Comparison of ENCODE assay signal across 9 mouse cellular contexts in the genomic region with DNA sequence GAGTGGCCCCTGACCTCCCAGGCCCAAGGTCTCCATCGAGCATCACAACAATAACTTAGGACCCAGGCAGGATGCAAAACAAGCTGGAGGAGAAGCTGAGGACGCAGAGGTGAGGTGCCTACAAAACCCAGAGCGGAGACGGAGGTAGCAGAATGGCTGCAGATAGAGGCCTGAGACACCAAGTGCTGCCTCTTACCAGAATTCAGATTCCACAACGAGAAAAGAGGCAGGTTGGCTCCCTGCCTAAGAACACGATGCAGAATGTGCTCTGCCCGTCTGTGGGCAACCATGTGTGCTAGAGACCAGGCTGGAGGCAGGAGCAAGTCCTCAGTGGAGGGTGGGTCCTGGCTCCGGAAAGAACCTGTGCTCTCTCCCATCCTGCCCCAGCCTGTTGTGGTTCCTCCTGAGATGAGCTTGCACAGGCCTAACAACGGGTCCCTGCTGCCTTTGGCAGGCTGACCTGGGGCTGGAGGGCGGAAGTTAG. TPM values are rescaled to one million over a fixed set of nuclear protein-coding genes. Genes with fewer than 3 reads are reported as not detected.
DNase-seq lines count a peak whose midpoint lies in the region; ATAC-seq and TF ChIP-seq lines count a peak whose summit lies in the region.
"Had no signal": no experiment of that assay in that cellular context is flagged by ENCODE, and none has a peak within 500 bp of the region (broad histone marks: within the 10 kb centered on the region; RNA-seq: fewer than 3 reads in every experiment).

No protein-coding gene starts in this region.

- H3K9me3 ChIP-seq in forebrain, embryonic 10.5 days: no peaks in the 10 kb centered on the region
- no peaks in the 10 kb centered on the region for H3K9me3 ChIP-seq in forebrain, embryonic 16.5 days (ENCODE audit: control insufficient read depth, low read length)
- H3K9me3 ChIP-seq in intestine, embryonic 15.5 days: no peaks in the 10 kb centered on the region
- H3K9me3 ChIP-seq in lung, postnatal 0 days (ENCODE audit: low read length): no peaks in the 10 kb centered on the region

- no peak overlapping the region for H3K9ac ChIP-seq in forebrain, embryonic 16.5 days (replicated peaks; ENCODE audit: low read depth, low read length)
- peak overlapping the region; percentile 92 for H3K9ac ChIP-seq in intestine, embryonic 15.5 days
- peak overlapping the region; percentile 76; the same call in 1 of the 2 replicates for H3K9ac ChIP-seq in lung, postnatal 0 days (replicated peaks; ENCODE audit: low read depth)

- 85% methylated on average over 10 of the region's 10 CpGs for WGBS in forebrain, embryonic 10.5 days
- WGBS in forebrain, embryonic 16.5 days: 76% methylated on average over 10 of the region's 10 CpGs
- WGBS in intestine, embryonic 15.5 days: 70% methylated on average over 10 of the region's 10 CpGs
- 47% methylated on average over 10 of the region's 10 CpGs for WGBS in lung, postnatal 0 days

- H3K4me2 ChIP-seq in forebrain, embryonic 16.5 days (ENCODE audit: low read length): no peak overlapping the region; the same call in 1 of the 2 replicates
- peak overlapping the region; percentile 96 for H3K4me2 ChIP-seq in intestine, embryonic 15.5 days (replicated peaks)
- H3K4me2 ChIP-seq in lung, postnatal 0 days (replicated peaks; ENCODE audit: low read depth, low read length): peak overlapping the region; percentile 99

- peaks cover 63% of the 10 kb centered on the region for H3K4me1 ChIP-seq in forebrain, embryonic 10.5 days
- H3K4me1 ChIP-seq in forebrain, embryonic 16.5 days (replicated peaks; ENCODE audit: control insufficient read depth, insufficient read depth, low read length): peaks cover 46% of the 10 kb centered on the region
- peaks cover 4% of the 10 kb centered on the region for H3K4me1 ChIP-seq in brown adipose tissue, adult 24 weeks (ENCODE audit: control insufficient read depth, insufficient read depth, insufficient read length, low read length)
- peaks cover 41% of the 10 kb centered on the region for H3K4me1 ChIP-seq in intestine, embryonic 15.5 days (replicated peaks)
- H3K4me1 ChIP-seq in lung, postnatal 0 days (ENCODE audit: insufficient read depth, low read depth, low read length): peaks cover 21% of the 10 kb centered on the region

- H3K36me3 ChIP-seq in forebrain, embryonic 10.5 days (replicated peaks): peaks cover 76% of the 10 kb centered on the region
- H3K36me3 ChIP-seq in forebrain, embryonic 16.5 days (ENCODE audit: control insufficient read depth, insufficient read depth): peaks cover 12% of the 10 kb centered on the region
- peaks cover 27% of the 10 kb centered on the region for H3K36me3 ChIP-seq in intestine, embryonic 15.5 days
- peaks cover 47% of the 10 kb centered on the region for H3K36me3 ChIP-seq in lung, postnatal 0 days (ENCODE audit: insufficient read depth, low read length)

- TF ChIP-seq CTCF in lung, postnatal 0 days (IDR thresholded peaks at IDR 0.05): no peak

- ATAC-seq in forebrain, embryonic 16.5 days: no peak
- no peak for ATAC-seq in intestine, embryonic 15.5 days
- no peak for ATAC-seq in lung, postnatal 0 days

- peaks cover 13% of the 10 kb centered on the region for H3K27me3 ChIP-seq in forebrain, embryonic 10.5 days (ENCODE audit: poor library complexity, severe bottlenecking)
- H3K27me3 ChIP-seq in forebrain, embryonic 16.5 days (replicated peaks; ENCODE audit: control insufficient read depth, insufficient read depth, low read length): no peaks in the 10 kb centered on the region
- no peaks in the 10 kb centered on the region for H3K27me3 ChIP-seq in intestine, embryonic 15.5 days (replicated peaks)
- no peaks in the 10 kb centered on the region for H3K27me3 ChIP-seq in lung, postnatal 0 days (replicated peaks; ENCODE audit: insufficient read depth, low read length)

- no peak for TF ChIP-seq EP300 in lung, postnatal 0 days (IDR thresholded peaks at IDR 0.05)

- H3K27ac ChIP-seq in forebrain, embryonic 10.5 days: peak overlapping the region; percentile 89
- no peak overlapping the region for H3K27ac ChIP-seq in forebrain, embryonic 16.5 days (ENCODE audit: low read length)
- peak overlapping the region; percentile 93 for H3K27ac ChIP-seq in brown adipose tissue, adult 24 weeks (replicated peaks; ENCODE audit: low read depth, low read length)
- peak overlapping the region; percentile 48 for H3K27ac ChIP-seq in intestine, embryonic 15.5 days
- peak overlapping the region; percentile 97 for H3K27ac ChIP-seq in lung, postnatal 0 days (ENCODE audit: low read length)

- peak overlapping the region; percentile 94 for H3K4me3 ChIP-seq in forebrain, embryonic 10.5 days
- no peak overlapping the region for H3K4me3 ChIP-seq in forebrain, embryonic 16.5 days (replicated peaks; ENCODE audit: low read length)
- H3K4me3 ChIP-seq in brown adipose tissue, adult 24 weeks (ENCODE audit: insufficient read depth, low read depth, low read length): peak overlapping the region; percentile 92
- H3K4me3 ChIP-seq in intestine, embryonic 15.5 days (replicated peaks): peak overlapping the region; percentile 87
- H3K4me3 ChIP-seq in lung, postnatal 0 days (ENCODE audit: low read depth, low read length): peak overlapping the region; percentile 70; the same call in 1 of the 2 replicates

- no peak for DNase-seq in forebrain, embryonic 10.5 days (ENCODE audit: extremely low spot score, low spot score)
- DNase-seq in lung, postnatal 0 days (ENCODE audit: low spot score): no peak
- DNase-seq in ovary, postnatal 10 days (ENCODE audit: low spot score): no peak
- no peak for DNase-seq in cerebellum, adult 9-10 months
- DNase-seq in cerebellum, adult 9-11 months: no peak
- DNase-seq: thymus, adult 18-20 months had no signal

RNA-seq across cellular contexts. Expression of gene Pcnx3, which starts 4.2 kb away (rescaled TPM):
- 26.8 and 27.1 TPM in 2 replicates for polyA plus RNA-seq in forebrain, embryonic 10.5 days (2016; fragmentation: Nextera tagmentation; extraction: Ambion mirVana)
- 24.1 and 28.7 TPM in 2 replicates for polyA plus RNA-seq in forebrain, embryonic 16.5 days (2015; fragmentation: Nextera tagmentation; extraction: Ambion mirVana)
- 19.6 and 26.2 TPM in 2 replicates for polyA plus RNA-seq in brown adipose tissue, adult 24 weeks (2012; ENCODE audit: insufficient read depth, insufficient read length, missing spikeins)
- polyA plus RNA-seq in intestine, embryonic 15.5 days (2015; fragmentation: Nextera tagmentation; extraction: Ambion mirVana): 16.3 and 16.8 TPM in 2 replicates
- polyA plus RNA-seq in lung, postnatal 0 days (2015; fragmentation: Nextera tagmentation; extraction: Ambion mirVana): 11.3 and 12.9 TPM in 2 replicates

RNA-seq across cellular contexts. Expression of gene Map3k11, which starts 4.4 kb away (rescaled TPM):
- polyA plus RNA-seq in forebrain, embryonic 10.5 days (2016; fragmentation: Nextera tagmentation; extraction: Ambion mirVana): 26.3 and 30.1 TPM in 2 replicates
- 10.0 and 10.7 TPM in 2 replicates for polyA plus RNA-seq in forebrain, embryonic 16.5 days (2015; fragmentation: Nextera tagmentation; extraction: Ambion mirVana)
- 14.9 and 24.5 TPM in 2 replicates for polyA plus RNA-seq in brown adipose tissue, adult 24 weeks (2012; ENCODE audit: insufficient read depth, insufficient read length, missing spikeins)
- 33.7 and 36.3 TPM in 2 replicates for polyA plus RNA-seq in intestine, embryonic 15.5 days (2015; fragmentation: Nextera tagmentation; extraction: Ambion mirVana)
- polyA plus RNA-seq in lung, postnatal 0 days (2015; fragmentation: Nextera tagmentation; extraction: Ambion mirVana): 36.8 and 36.9 TPM in 2 replicates

RNA-seq across cellular contexts. Expression of gene Kcnk7, which starts 11.2 kb away (rescaled TPM):
- polyA plus RNA-seq in forebrain, embryonic 10.5 days (2016; fragmentation: Nextera tagmentation; extraction: Ambion mirVana): 0.19 TPM in 1 of 2 replicates, not detected in the other
- polyA plus RNA-seq in forebrain, embryonic 16.5 days (2015; fragmentation: Nextera tagmentation; extraction: Ambion mirVana): 0.24 and 0.48 TPM in 2 replicates
- polyA plus RNA-seq in brown adipose tissue, adult 24 weeks (2012; ENCODE audit: insufficient read depth, insufficient read length, missing spikeins): not detected in 2 replicates
- polyA plus RNA-seq in intestine, embryonic 15.5 days (2015; fragmentation: Nextera tagmentation; extraction: Ambion mirVana): 0.29 and 0.43 TPM in 2 replicates
- polyA plus RNA-seq in lung, postnatal 0 days (2015; fragmentation: Nextera tagmentation; extraction: Ambion mirVana): 0.87 and 1.3 TPM in 2 replicates

RNA-seq across cellular contexts. Expression of gene Sipa1, which starts 29.4 kb away (rescaled TPM):
- 20.9 and 21.1 TPM in 2 replicates for polyA plus RNA-seq in forebrain, embryonic 10.5 days (2016; fragmentation: Nextera tagmentation; extraction: Ambion mirVana)
- polyA plus RNA-seq in forebrain, embryonic 16.5 days (2015; fragmentation: Nextera tagmentation; extraction: Ambion mirVana): 14.3 and 15.1 TPM in 2 replicates
- polyA plus RNA-seq in brown adipose tissue, adult 24 weeks (2012; ENCODE audit: insufficient read depth, insufficient read length, missing spikeins): 10.0 and 11.6 TPM in 2 replicates
- 21.5 and 23.8 TPM in 2 replicates for polyA plus RNA-seq in intestine, embryonic 15.5 days (2015; fragmentation: Nextera tagmentation; extraction: Ambion mirVana)
- polyA plus RNA-seq in lung, postnatal 0 days (2015; fragmentation: Nextera tagmentation; extraction: Ambion mirVana): 32.6 and 38.2 TPM in 2 replicates

RNA-seq across cellular contexts. Expression of gene Ehbp1l1, which starts 33.2 kb away (rescaled TPM):
- 6.6 and 8.4 TPM in 2 replicates for polyA plus RNA-seq in forebrain, embryonic 10.5 days (2016; fragmentation: Nextera tagmentation; extraction: Ambion mirVana)
- polyA plus RNA-seq in forebrain, embryonic 16.5 days (2015; fragmentation: Nextera tagmentation; extraction: Ambion mirVana): 12.0 and 20.0 TPM in 2 replicates
- 45.3 and 47.1 TPM in 2 replicates for polyA plus RNA-seq in brown adipose tissue, adult 24 weeks (2012; ENCODE audit: insufficient read depth, insufficient read length, missing spikeins)
- polyA plus RNA-seq in intestine, embryonic 15.5 days (2015; fragmentation: Nextera tagmentation; extraction: Ambion mirVana): 38.6 and 40.1 TPM in 2 replicates
- 19.3 and 21.6 TPM in 2 replicates for polyA plus RNA-seq in lung, postnatal 0 days (2015; fragmentation: Nextera tagmentation; extraction: Ambion mirVana)
